Mouse (Mus musculus) heart, embryonic 13.5 days (tissue): ENCODE results near the gene Erf. TPM values are rescaled to one million over a fixed set of nuclear protein-coding genes. Genes with fewer than 3 reads are reported as not detected.

Source experiments
- ATAC-seq: fragments of 200-750 bp; cut with Nextera tagmentation; 2 replicates; pipeline ENCODE4 v1.8.0; 2017; ENCODE audit warnings: moderate TSS enrichment; ENCODE audit not compliant: insufficient number of reproducible peaks, low FRiP score, low TSS enrichment; ENCODE audit errors: extremely low read depth
- H3K27ac ChIP-seq: fragments of 300-500 bp; sonication (generic); replicated peaks from 2 replicates; pipeline ENCODE4 v1.5.1; 2015; ENCODE audit warnings: moderate library complexity, mild to moderate bottlenecking, inconsistent platforms
- H3K27me3 ChIP-seq: fragments of 300-500 bp; sonication (generic); replicated peaks from 2 replicates; pipeline ENCODE4 v1.6.1; 2015; ENCODE audit warnings: mild to moderate bottlenecking, inconsistent platforms
- H3K36me3 ChIP-seq: fragments of 300-500 bp; sonication (generic); 2 replicates; pipeline ENCODE4 v1.6.1; 2015; ENCODE audit warnings: mild to moderate bottlenecking, inconsistent platforms
- H3K4me1 ChIP-seq: fragments of 300-500 bp; sonication (generic); 2 replicates; pipeline ENCODE4 v1.6.1; 2015; ENCODE audit warnings: inconsistent platforms
- H3K4me2 ChIP-seq: fragments of 300-500 bp; sonication (generic); 2 replicates; pipeline ENCODE4 v1.6.1; 2015; ENCODE audit warnings: inconsistent platforms, mild to moderate bottlenecking, moderate library complexity
- H3K4me3 ChIP-seq: fragments of 300-500 bp; sonication (generic); 2 replicates; pipeline ENCODE4 v1.5.1; 2015; ENCODE audit warnings: moderate library complexity, mild to moderate bottlenecking, inconsistent platforms
- H3K9ac ChIP-seq: fragments of 300-500 bp; sonication (generic); 2 replicates; pipeline ENCODE4 v1.6.1; 2015; ENCODE audit warnings: inconsistent platforms, mild to moderate bottlenecking, moderate library complexity
- H3K9me3 ChIP-seq: fragments of 300-500 bp; sonication (generic); 2 replicates; pipeline ENCODE4 v1.6.1; 2016; ENCODE audit warnings: inconsistent platforms
- WGBS: fragments of 180-500 bp; shearing (Covaris S2); methylation state at CpG from one replicate; pipeline ENCODE4 v1.1.7; 2015; ENCODE audit warnings: mixed read lengths; 5-methylcytosine and 5-hydroxymethylcytosine counted together
- polyA plus RNA-seq: library from polyadenylated mRNA; unstranded; fragments of >200 nt; fragmentation: Nextera tagmentation; extraction: Ambion mirVana; gene quantifications from 2 replicates; pipeline ENCODE4 v1.2.1, GENCODE M21; 2015

The Erf gene
- polyA plus RNA-seq, 1 experiment from 2014 or later, result 11.2 TPM

DNA sequence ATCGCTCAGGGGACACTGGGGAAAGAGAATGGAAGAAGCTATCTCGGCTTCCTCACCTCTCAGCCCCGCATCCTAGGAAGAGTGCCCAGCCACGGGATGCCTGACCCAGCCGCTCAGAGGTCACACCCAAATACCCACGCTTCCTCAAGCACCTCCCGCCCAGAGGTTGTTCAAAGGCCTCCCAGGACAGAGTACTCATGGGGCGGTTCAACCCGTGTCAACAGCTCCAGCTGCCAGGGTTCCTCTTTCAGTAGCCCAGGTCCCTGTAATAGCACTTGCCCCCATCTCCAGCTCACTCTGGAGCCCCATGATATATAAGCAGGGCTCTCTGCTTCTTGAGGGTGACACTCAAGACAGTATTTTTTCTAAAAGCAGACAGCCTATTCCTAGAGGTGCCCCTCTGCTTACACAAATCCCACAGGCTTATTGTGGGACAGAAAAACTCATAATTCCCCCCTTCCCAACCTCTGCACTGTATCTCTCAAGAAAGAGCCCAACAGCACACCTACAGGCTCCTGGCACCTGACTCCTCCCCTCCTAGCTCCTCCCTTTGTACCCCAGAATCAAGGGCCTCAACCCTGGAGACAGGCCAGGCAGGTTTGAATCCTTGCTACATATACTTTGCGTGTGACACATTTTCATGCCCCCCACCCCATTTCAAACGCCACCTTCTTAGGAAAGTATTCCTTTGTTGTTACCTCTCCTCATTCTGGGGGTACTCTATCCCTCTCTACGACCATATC is 32.7 kb downstream of the Erf start:
- Histone ChIP-seq H3K27ac (no peak overlapping the region), H3K9ac (peak overlapping the region; percentile 91; the same call in 1 of the 2 replicates), H3K36me3 (peaks cover 20% of the 10 kb centered on the region), H3K9me3 (no peaks in the 10 kb centered on the region), H3K4me2 (peak overlapping the region; percentile 81), H3K27me3 (no peaks in the 10 kb centered on the region), H3K4me3 (peak overlapping the region; percentile 83), H3K4me1 (peaks cover 27% of the 10 kb centered on the region)
- ATAC-seq, result no peak
- 65% methylated on average over 12 of the region's 12 CpGs for WGBS

DNA sequence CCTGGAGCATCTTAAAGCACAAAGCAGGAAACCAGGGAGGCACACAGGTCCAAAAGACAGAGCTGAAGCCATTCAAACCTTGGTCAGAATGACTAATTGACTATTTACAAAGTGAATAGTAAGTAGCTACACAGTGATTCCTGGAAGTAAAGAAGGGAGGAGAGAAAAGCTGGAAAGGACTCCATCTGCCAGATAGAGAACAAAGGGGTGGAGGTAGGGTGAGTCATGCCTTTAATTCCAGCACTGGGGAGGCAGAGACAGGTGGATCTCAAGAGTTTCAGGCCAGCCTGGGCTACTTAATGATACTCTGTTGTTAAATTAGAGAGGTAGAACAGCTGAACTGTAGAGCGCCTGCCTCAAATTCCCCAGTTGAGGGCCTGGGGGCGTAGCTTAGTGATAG is 36.4 kb downstream of the Erf start:
- H3K9me3 ChIP-seq, result no peaks in the 10 kb centered on the region
- no peak overlapping the region for H3K4me2 ChIP-seq
- H3K4me1 ChIP-seq, result peaks cover 7% of the 10 kb centered on the region
- no peaks in the 10 kb centered on the region for H3K27me3 ChIP-seq
- 73% methylated on average over 2 of the region's 2 CpGs for WGBS
- H3K4me3 ChIP-seq, result no peak overlapping the region
- ATAC-seq, result no peak
- H3K36me3 ChIP-seq, result peaks cover 48% of the 10 kb centered on the region
- H3K9ac ChIP-seq, result no peak overlapping the region
- H3K27ac ChIP-seq, result no peak overlapping the region

DNA sequence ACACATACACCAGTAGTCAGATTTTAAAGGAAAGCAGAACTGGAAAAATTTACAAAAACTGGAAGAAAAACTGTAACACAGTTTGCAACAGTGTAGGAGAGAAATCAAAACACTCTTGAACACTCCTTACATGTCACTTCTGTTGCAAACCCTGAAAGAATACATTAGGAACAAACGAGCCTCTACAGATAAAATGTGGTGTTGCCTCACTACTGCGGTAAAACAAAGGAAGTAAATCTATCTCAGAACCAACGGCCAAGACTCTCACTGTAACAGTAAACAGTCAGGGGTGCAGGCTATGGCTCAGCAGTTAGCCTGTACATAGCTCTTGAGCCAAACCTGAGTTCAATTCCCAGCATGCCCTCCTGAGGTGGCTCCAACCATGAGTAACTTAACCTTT is 37.5 kb downstream of the Erf start:
- WGBS, result 69% methylated on average over 3 of the region's 3 CpGs
- no peak overlapping the region for H3K27ac ChIP-seq
- no peak for ATAC-seq
- no peak overlapping the region for H3K4me3 ChIP-seq
- no peaks in the 10 kb centered on the region for H3K27me3 ChIP-seq
- H3K9me3 ChIP-seq, result no peaks in the 10 kb centered on the region
- H3K9ac ChIP-seq, result no peak overlapping the region
- H3K36me3 ChIP-seq, result peaks cover 59% of the 10 kb centered on the region
- H3K4me2 ChIP-seq, result no peak overlapping the region
- peaks cover under 1% of the 10 kb centered on the region for H3K4me1 ChIP-seq

DNA sequence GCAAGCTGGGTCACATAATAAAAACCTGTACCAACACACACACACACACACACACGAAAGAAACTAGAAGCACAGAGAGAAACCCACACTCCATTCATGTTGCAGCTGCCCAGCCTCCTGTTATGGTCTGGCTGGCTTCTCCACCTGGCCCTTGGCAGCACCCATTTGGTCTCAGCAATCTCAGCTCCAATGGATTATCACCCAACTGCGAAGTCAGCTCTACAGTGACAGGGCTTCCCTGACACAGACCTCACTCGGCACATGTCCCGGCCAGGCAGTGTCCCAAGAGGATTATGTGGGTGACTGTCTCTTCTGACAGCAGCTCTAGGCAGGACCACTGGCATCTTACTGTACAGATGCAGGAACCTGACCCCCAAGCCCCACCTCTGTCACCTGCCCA is 40.1 kb downstream of the Erf start:
- no peaks in the 10 kb centered on the region for H3K27me3 ChIP-seq
- H3K9ac ChIP-seq, result no peak overlapping the region
- no peak overlapping the region for H3K4me2 ChIP-seq
- 77% methylated on average over 4 of the region's 4 CpGs for WGBS
- peaks cover 2% of the 10 kb centered on the region for H3K4me1 ChIP-seq
- H3K4me3 ChIP-seq, result no peak overlapping the region
- no peak for ATAC-seq
- peaks cover 72% of the 10 kb centered on the region for H3K36me3 ChIP-seq
- H3K9me3 ChIP-seq, result no peaks in the 10 kb centered on the region
- H3K27ac ChIP-seq, result no peak overlapping the region

DNA sequence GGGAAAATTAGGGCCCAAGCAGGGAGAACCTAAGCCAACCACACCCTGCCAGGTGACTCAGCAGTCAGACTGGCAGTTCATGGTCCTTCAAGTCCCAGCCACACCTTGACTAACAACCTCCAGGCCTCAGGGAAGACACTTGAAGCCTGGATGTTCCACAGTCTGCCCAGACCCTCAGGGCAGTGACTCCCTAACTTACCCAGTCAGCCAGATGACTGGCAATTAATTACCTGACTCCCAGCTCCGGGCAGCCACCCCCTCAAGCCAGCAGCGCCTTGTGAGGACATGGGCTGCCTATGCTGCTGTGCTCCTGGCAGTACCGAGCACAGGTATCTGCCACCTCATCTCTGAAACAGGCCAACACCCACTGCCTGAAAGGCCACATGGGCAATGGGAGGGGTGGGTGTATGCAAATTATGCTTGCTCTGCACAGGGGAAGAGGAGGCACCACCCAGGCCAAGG is 41.4 kb downstream of the Erf start:
- Histone ChIP-seq H3K9ac (no peak overlapping the region), H3K4me2 (peak overlapping the region; percentile 9; the same call in 1 of the 2 replicates), H3K4me3 (no peak overlapping the region), H3K27me3 (no peaks in the 10 kb centered on the region), H3K4me1 (peaks cover 11% of the 10 kb centered on the region), H3K9me3 (no peaks in the 10 kb centered on the region), H3K27ac (no peak overlapping the region), H3K36me3 (peaks cover 62% of the 10 kb centered on the region)
- ATAC-seq, result no peak
- WGBS, result 77% methylated on average over 3 of the region's 3 CpGs

DNA sequence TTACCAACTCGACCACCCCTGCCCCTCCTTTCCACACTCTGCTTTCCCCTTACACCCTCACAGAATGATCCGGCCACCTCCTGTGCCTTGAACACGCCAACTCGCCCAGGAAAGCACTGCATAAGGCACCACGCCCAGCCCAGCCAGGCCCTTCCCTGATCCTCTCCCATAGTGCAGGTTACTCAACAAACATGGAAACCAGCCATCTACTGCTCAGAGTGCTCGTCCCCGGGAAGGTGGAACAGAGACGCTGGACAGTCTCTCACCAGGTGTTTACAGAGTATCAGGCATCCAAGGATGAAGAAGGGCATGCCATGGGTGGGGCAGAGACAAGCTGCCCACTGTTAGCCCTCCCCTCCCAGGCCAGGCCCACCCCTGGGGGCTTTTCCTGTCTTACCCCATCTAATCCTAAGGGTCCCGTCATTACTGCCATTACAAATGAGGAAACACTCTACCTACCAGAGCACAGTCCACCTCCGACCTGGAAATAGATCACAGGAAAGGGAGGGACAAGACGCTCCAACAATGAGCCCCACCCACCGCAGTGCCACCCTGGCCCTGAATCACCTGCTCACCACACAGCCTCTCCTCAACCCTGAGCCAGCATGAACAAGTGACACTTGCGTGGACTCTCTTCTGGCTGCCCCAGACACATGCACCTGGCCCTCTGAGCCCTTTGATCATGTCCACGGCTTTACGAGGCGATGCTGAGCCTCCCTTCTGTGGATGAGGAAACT is 44.3 kb downstream of the Erf start:
- H3K9me3 ChIP-seq, result no peaks in the 10 kb centered on the region
- H3K36me3 ChIP-seq, result peaks cover 69% of the 10 kb centered on the region
- WGBS, result 89% methylated on average over 16 of the region's 16 CpGs
- no peak overlapping the region for H3K4me2 ChIP-seq
- no peaks in the 10 kb centered on the region for H3K27me3 ChIP-seq
- peaks cover 11% of the 10 kb centered on the region for H3K4me1 ChIP-seq
- H3K27ac ChIP-seq, result no peak overlapping the region
- no peak for ATAC-seq
- H3K9ac ChIP-seq, result no peak overlapping the region
- no peak overlapping the region for H3K4me3 ChIP-seq

DNA sequence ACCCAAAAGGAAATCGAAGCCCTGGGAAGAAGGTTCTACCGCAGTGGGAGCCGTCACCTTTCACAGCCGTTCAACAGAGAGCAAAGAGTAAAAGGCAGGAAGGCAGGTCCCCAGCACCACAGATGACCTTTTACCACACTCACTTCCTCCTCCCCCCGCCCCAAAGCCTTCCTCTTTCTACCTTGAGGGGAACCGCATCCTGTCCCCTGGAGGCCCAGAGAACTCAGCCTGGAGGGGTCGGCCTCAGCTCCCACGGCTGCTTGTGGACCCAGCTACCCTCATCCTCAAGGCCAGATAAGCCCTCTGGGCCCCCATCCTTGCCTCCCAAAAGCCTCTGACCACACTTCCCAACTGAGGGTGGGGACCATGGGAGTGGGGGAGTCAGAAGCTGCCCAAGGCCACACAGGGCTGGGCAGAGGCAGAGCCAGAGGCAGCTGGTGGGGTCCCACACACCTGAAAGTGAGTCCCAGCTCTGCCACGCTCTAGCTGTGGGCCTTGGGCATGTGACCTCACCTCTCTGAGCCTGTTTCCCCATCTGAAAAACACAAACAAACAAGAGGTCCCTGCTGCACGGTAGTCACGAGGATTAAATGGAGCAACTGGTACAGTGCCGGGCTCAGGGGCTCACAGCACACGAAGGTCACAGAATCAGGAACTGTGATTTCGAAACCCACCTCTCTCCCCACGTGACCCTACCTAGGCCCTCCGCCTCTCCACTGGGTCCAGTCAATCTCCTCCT is 45.0 kb downstream of the Erf start:
- Histone ChIP-seq H3K27ac (peak overlapping the region; percentile 21; the same call in 1 of the 2 replicates), H3K4me1 (peaks cover 11% of the 10 kb centered on the region), H3K9ac (peak overlapping the region; percentile 28; the same call in 1 of the 2 replicates), H3K4me3 (no peak overlapping the region), H3K36me3 (peaks cover 63% of the 10 kb centered on the region), H3K4me2 (no peak overlapping the region; the same call in 1 of the 2 replicates), H3K27me3 (no peaks in the 10 kb centered on the region), H3K9me3 (no peaks in the 10 kb centered on the region)
- 72% methylated on average over 16 of the region's 16 CpGs for WGBS
- ATAC-seq, result no peak

DNA sequence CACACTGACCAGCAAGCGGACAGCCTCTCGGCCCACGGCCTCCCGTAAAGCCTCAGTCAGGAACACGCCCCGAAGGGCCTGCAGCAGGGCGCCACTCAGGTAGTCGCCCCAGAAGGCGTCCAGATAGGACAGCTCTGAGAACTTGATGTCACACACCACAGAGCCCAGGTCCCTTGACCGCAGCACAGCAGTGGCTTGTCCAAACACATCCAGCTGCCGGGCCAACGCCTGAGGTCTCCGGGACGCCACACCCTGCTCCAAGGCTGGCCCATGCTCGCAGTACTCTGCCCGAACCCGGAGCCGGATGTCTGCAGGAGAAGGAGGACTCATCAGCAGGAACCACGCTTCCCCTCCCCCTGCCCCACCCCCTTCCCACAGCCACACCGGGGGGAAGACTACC is 46.9 kb downstream of the Erf start:
- no peak overlapping the region for H3K27ac ChIP-seq
- ATAC-seq, result no peak

DNA sequence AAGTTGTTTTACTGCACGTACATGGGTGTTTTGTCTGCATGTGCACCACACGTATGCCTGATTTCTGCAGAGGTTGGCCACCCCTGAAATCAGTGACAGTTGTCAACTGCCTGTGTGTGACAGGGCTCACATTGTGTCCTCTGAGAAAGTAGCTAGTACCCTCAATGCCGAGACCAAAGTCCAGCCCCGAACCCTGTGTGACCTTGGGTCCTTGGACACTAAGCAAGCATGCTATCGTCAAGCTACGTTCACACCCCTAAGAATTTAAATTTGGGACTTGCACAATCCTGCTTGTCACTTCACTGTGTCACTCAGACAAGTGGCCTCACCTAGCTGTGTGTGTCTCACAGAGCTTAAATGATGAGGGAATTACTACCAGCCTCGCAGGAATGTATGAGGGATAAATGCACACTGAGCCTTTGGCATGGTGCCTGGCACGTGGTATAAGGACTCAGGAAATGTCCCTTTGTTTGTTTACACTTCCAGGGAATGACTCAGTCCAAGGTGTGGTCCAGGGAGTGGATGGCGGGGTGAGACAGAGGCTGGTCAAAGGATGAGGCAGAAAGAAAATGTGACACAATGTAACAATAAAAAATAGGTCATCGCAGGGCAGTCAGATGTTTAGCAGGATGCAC is 53.1 kb downstream of the Erf start:
- no peak overlapping the region for H3K27ac ChIP-seq
- H3K4me2 ChIP-seq, result no peak overlapping the region
- peaks cover 8% of the 10 kb centered on the region for H3K4me1 ChIP-seq
- no peak for ATAC-seq
- WGBS, result 45% methylated on average over 10 of the region's 10 CpGs
- no peak overlapping the region for H3K4me3 ChIP-seq
- no peak overlapping the region for H3K9ac ChIP-seq
- H3K27me3 ChIP-seq, result peaks cover 20% of the 10 kb centered on the region; the same call in 1 of the 2 replicates
- H3K36me3 ChIP-seq, result peaks cover 10% of the 10 kb centered on the region
- no peaks in the 10 kb centered on the region for H3K9me3 ChIP-seq

More for the DNA sequence above, 46.9 kb downstream of the Erf start:
- WGBS, result 85% methylated on average over 20 of the region's 20 CpGs
- Histone ChIP-seq H3K9ac (no peak overlapping the region), H3K36me3 (peaks cover 44% of the 10 kb centered on the region), H3K4me1 (peaks cover 11% of the 10 kb centered on the region), H3K27me3 (no peaks in the 10 kb centered on the region), H3K4me3 (no peak overlapping the region), H3K4me2 (no peak overlapping the region), H3K9me3 (no peaks in the 10 kb centered on the region)

DNA sequence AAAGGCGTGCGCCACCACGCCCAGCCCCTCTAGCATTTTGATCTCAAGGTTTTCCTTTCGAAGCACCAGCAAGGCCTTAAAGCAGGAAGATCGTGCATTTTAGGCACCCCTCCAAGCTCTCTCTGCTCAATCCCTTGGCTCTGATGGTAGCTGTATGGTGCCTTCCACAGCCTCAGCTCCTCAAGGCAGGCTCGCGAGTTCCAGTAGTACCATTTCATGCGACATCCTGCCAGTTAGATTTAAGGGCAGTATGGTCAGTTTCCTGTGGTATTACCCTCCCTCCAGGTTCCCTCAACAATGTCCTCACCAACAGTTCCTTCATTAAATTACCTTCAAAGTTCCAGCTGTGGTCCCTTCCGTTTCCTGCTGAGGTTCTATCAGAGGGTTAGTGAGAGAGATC is 54.5 kb downstream of the Erf start:
- no peak for ATAC-seq
- H3K27ac ChIP-seq, result no peak overlapping the region
- H3K4me1 ChIP-seq, result peaks cover 8% of the 10 kb centered on the region
- H3K4me3 ChIP-seq, result no peak overlapping the region
- peaks cover 20% of the 10 kb centered on the region; the same call in 1 of the 2 replicates for H3K27me3 ChIP-seq
- no peaks in the 10 kb centered on the region for H3K36me3 ChIP-seq
- WGBS, result 79% methylated on average over 9 of the region's 9 CpGs
- no peaks in the 10 kb centered on the region for H3K9me3 ChIP-seq
- no peak overlapping the region for H3K9ac ChIP-seq
- H3K4me2 ChIP-seq, result no peak overlapping the region

DNA sequence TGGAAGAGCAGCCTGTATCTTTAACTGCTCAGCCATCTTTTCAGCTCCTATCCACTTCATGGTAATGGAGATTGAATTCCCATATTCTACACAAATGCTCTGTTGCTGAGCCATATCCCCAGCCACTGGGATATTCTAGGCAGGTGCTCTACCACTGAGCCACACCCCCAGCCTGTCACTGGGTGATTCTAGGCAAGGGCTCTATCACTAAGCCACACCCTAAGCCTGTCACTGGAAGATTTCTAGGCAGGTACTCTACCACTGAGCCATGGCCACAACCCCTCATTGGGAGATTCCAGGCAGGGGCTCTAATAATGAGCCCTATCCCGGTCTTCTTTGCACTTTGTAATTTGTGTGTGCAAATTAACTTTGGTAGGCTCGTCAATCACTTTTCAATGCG is 55.4 kb downstream of the Erf start:
- Histone ChIP-seq H3K9me3 (no peaks in the 10 kb centered on the region), H3K27me3 (peaks cover 20% of the 10 kb centered on the region; the same call in 1 of the 2 replicates), H3K36me3 (no peaks in the 10 kb centered on the region), H3K9ac (no peak overlapping the region), H3K27ac (no peak overlapping the region), H3K4me1 (peaks cover 8% of the 10 kb centered on the region), H3K4me3 (no peak overlapping the region), H3K4me2 (no peak overlapping the region)
- 74% methylated on average over 3 of the region's 3 CpGs for WGBS
- no peak for ATAC-seq
